Mouse (Mus musculus) cerebellum, postnatal 10 days (tissue): ENCODE measurements around the gene Cox6a1.
"Not testable (repeated sequence)": the region's sequence is repeated elsewhere in the genome, so short reads cannot be mapped to it uniquely, and the experiment has no call there.

Experiments used
- DNase-seq, 2 experiments: peaks; one replicate each; pipeline ENCODE4 v3.0.0; 2021; ENCODE audit warnings: mixed read lengths in 2 of 2

Gene Cox6a1

GRCm38 (mm10) chr5:115341314-115342165 lies 7.2 kb downstream of the Cox6a1 start:
- no peak for DNase-seq

- peak; percentile 96 to 97 for DNase-seq
Observed at GRCm38 (mm10) chr5:115340577-115341313, 8.0 kb downstream of the Cox6a1 start, which contains the start of the genes Gatc and Triap1. Gatc (minus strand) TSS chr5:115341178. Triap1 (plus strand) TSS chr5:115341225.

- no peak for DNase-seq
Observed at GRCm38 (mm10) chr5:115340007-115340406, 8.8 kb downstream of the Cox6a1 start.

GRCm38 (mm10) chr5:115333626-115334025 lies 15.2 kb downstream of the Cox6a1 start:
- no peak for DNase-seq

- DNase-seq: no peak
Observed at GRCm38 (mm10) chr5:115330955-115331354, 17.8 kb downstream of the Cox6a1 start.

- peak; percentile 63 to 67 for DNase-seq
Observed at GRCm38 (mm10) chr5:115327610-115328548, 20.9 kb downstream of the Cox6a1 start.

- DNase-seq: peak; percentile 98 to 99
Observed at GRCm38 (mm10) chr5:115326875-115327609, 21.7 kb downstream of the Cox6a1 start, which contains the start of gene Srsf9. Srsf9 (plus strand) TSS chr5:115327177.

GRCm38 (mm10) chr5:115326256-115326831 lies 22.4 kb downstream of the Cox6a1 start:
- no peak for DNase-seq

GRCm38 (mm10) chr5:115319004-115319940 lies 29.5 kb downstream of the Cox6a1 start:
- peak; percentile 81 to 83 for DNase-seq

- DNase-seq: peak; percentile 65 to 68
Observed at GRCm38 (mm10) chr5:115317645-115318328, 31.0 kb downstream of the Cox6a1 start.

GRCm38 (mm10) chr5:115316968-115317644 lies 31.7 kb downstream of the Cox6a1 start:
- DNase-seq: peak; percentile 48 to 51

GRCm38 (mm10) chr5:115313668-115313943 lies 35.2 kb downstream of the Cox6a1 start:
- DNase-seq: no peak

- no peak for DNase-seq
Observed at GRCm38 (mm10) chr5:115312816-115313667, 35.7 kb downstream of the Cox6a1 start.

- no peak for DNase-seq
Observed at GRCm38 (mm10) chr5:115312354-115312753, 36.4 kb downstream of the Cox6a1 start.

- DNase-seq: not testable (repeated sequence)
Observed at GRCm38 (mm10) chr5:115302190-115302589, 46.6 kb downstream of the Cox6a1 start.

GRCm38 (mm10) chr5:115301615-115302014 lies 47.2 kb downstream of the Cox6a1 start:
- peak in 1 of 2 experiments; percentile 28 for DNase-seq

- peak; percentile 100 for DNase-seq
Observed at GRCm38 (mm10) chr5:115300792-115301614, 47.8 kb downstream of the Cox6a1 start, which contains the start of gene Dynll1. Dynll1 (minus strand) TSS chr5:115300999.
